Mouse (Mus musculus) hindbrain, embryonic 14.5 days (tissue): ENCODE results near the gene App. TPM values are rescaled to one million over a fixed set of nuclear protein-coding genes. Genes with fewer than 3 reads are reported as not detected.

ENCODE experiments used
- ATAC-seq: fragments of 200-750 bp; cut with Nextera tagmentation; 2 replicates; pipeline ENCODE4 v1.8.0; 2017; ENCODE audit warnings: moderate number of reproducible peaks, mild to moderate bottlenecking, moderate TSS enrichment, moderate library complexity; ENCODE audit not compliant: low FRiP score
- DNase-seq: peaks from one replicate; pipeline ENCODE4 v3.0.0-alpha.2; 2015; ENCODE audit warnings: low spot score
- H3K27ac ChIP-seq: fragments of 300-500 bp; sonication (generic); 2 replicates; pipeline ENCODE4 v1.5.1; 2014; ENCODE audit warnings: mild to moderate bottlenecking, moderate library complexity
- H3K27me3 ChIP-seq: fragments of 300-500 bp; sonication (generic); 2 replicates; pipeline ENCODE4 v1.6.1; 2014; ENCODE audit warnings: mild to moderate bottlenecking, low read length, mixed read lengths; ENCODE audit not compliant: control insufficient read depth, insufficient read depth
- H3K36me3 ChIP-seq: fragments of 300-500 bp; sonication (generic); replicated peaks from 2 replicates; pipeline ENCODE4 v1.6.1; 2014; ENCODE audit not compliant: control insufficient read depth, insufficient read depth
- H3K4me1 ChIP-seq: fragments of 300-500 bp; sonication (generic); replicated peaks from 2 replicates; pipeline ENCODE4 v1.6.1; 2014; ENCODE audit warnings: antibody characterized with exemption, low read length, mixed read lengths; ENCODE audit not compliant: control insufficient read depth, insufficient read depth
- H3K4me2 ChIP-seq: fragments of 300-500 bp; sonication (generic); replicated peaks from 2 replicates; pipeline ENCODE4 v1.6.1; 2014; ENCODE audit warnings: mild to moderate bottlenecking, moderate library complexity
- H3K4me3 ChIP-seq: fragments of 300-500 bp; sonication (generic); replicated peaks from 2 replicates; pipeline ENCODE4 v1.5.1; 2014; ENCODE audit warnings: mild to moderate bottlenecking, low read length
- H3K9ac ChIP-seq: fragments of 300-500 bp; sonication (generic); 2 replicates; pipeline ENCODE4 v1.6.1; 2014
- H3K9me3 ChIP-seq: fragments of 300-500 bp; sonication (generic); 2 replicates; pipeline ENCODE4 v1.6.1; 2016; ENCODE audit warnings: low read length; ENCODE audit not compliant: control insufficient read depth
- WGBS: fragments of 180-500 bp; shearing (Covaris S2); extraction: QIAGEN DNeasy Blood & Tissue Kit; methylation state at CpG from one replicate; pipeline ENCODE4 v1.1.7; 2014; 5-methylcytosine and 5-hydroxymethylcytosine counted together
- polyA plus RNA-seq: library from polyadenylated mRNA; unstranded; fragments of >200 nt; fragmentation: Nextera tagmentation; extraction: Ambion mirVana; gene quantifications from 2 replicates; pipeline ENCODE4 v1.2.1, GENCODE M21; 2014

The App gene
- polyA plus RNA-seq, 1 experiment from 2014 or later: 430 TPM

- DNase-seq: no peak
- 58% methylated on average over 14 of the region's 14 CpGs for WGBS
- Histone ChIP-seq H3K27me3 (no peaks in the 10 kb centered on the region), H3K36me3 (peaks cover 3% of the 10 kb centered on the region; the same call in 1 of the 2 replicates), H3K4me2 (no peak overlapping the region), H3K9me3 (no peaks in the 10 kb centered on the region), H3K27ac (peak overlapping the region; percentile 45; the same call in 1 of the 2 replicates), H3K4me3 (no peak overlapping the region), H3K9ac (no peak overlapping the region), H3K4me1 (peaks cover 79% of the 10 kb centered on the region)
- ATAC-seq: 0 out of 2 replicates have a peak, but pooled peaks have one; percentile 23
Observed at GRCm38 (mm10) chr16:85090992-85091391, 82.6 kb downstream of the App start.

GRCm38 (mm10) chr16:85088126-85088525 lies 85.4 kb downstream of the App start:
- no peak overlapping the region for H3K4me2 ChIP-seq
- peaks cover 75% of the 10 kb centered on the region for H3K4me1 ChIP-seq
- H3K27me3 ChIP-seq: no peaks in the 10 kb centered on the region
- H3K9ac ChIP-seq: no peak overlapping the region
- peaks cover 3% of the 10 kb centered on the region; the same call in 1 of the 2 replicates for H3K36me3 ChIP-seq
- H3K27ac ChIP-seq: no peak overlapping the region
- ATAC-seq (no peak), DNase-seq (no peak)
- 52% methylated on average over 10 of the region's 10 CpGs for WGBS
- H3K9me3 ChIP-seq: no peaks in the 10 kb centered on the region
- H3K4me3 ChIP-seq: no peak overlapping the region

- Histone ChIP-seq H3K27ac (no peak overlapping the region), H3K4me1 (peaks cover 57% of the 10 kb centered on the region), H3K4me2 (no peak overlapping the region), H3K9ac (no peak overlapping the region), H3K36me3 (peaks cover 17% of the 10 kb centered on the region; the same call in 1 of the 2 replicates), H3K4me3 (no peak overlapping the region), H3K9me3 (no peaks in the 10 kb centered on the region), H3K27me3 (no peaks in the 10 kb centered on the region)
- ATAC-seq (peak; percentile 13; the same call in 1 of the 2 replicates), DNase-seq (no peak)
- 83% methylated on average over 14 of the region's 14 CpGs for whole genome bisulfite sequencing
Observed at GRCm38 (mm10) chr16:85086303-85086702, 87.3 kb downstream of the App start.

GRCm38 (mm10) chr16:85085902-85086301 lies 87.7 kb downstream of the App start:
- DNase-seq (no peak), ATAC-seq (no peak)
- Histone ChIP-seq H3K4me1 (peaks cover 53% of the 10 kb centered on the region), H3K4me3 (no peak overlapping the region), H3K4me2 (no peak overlapping the region), H3K27ac (no peak overlapping the region), H3K27me3 (no peaks in the 10 kb centered on the region), H3K36me3 (peaks cover 21% of the 10 kb centered on the region; the same call in 1 of the 2 replicates), H3K9ac (no peak overlapping the region), H3K9me3 (no peaks in the 10 kb centered on the region)
- WGBS: 67% methylated on average over 6 of the region's 6 CpGs

GRCm38 (mm10) chr16:85084152-85084551 lies 89.4 kb downstream of the App start:
- Histone ChIP-seq H3K9me3 (no peaks in the 10 kb centered on the region), H3K9ac (no peak overlapping the region), H3K4me2 (no peak overlapping the region), H3K27ac (no peak overlapping the region), H3K4me1 (peaks cover 36% of the 10 kb centered on the region), H3K36me3 (peaks cover 34% of the 10 kb centered on the region), H3K27me3 (no peaks in the 10 kb centered on the region), H3K4me3 (no peak overlapping the region)
- ATAC-seq (peak; percentile 15; the same call in 1 of the 2 replicates), DNase-seq (no peak)
- 86% methylated on average over 1 of the region's 1 CpGs for WGBS

GRCm38 (mm10) chr16:85075330-85075729 lies 98.2 kb downstream of the App start:
- peaks cover 61% of the 10 kb centered on the region for H3K36me3 ChIP-seq
- no peak overlapping the region for H3K4me3 ChIP-seq
- WGBS: 91% methylated on average over 2 of the region's 2 CpGs
- DNase-seq (no peak), ATAC-seq (no peak)
- no peak overlapping the region for H3K27ac ChIP-seq
- H3K9me3 ChIP-seq: no peaks in the 10 kb centered on the region
- no peaks in the 10 kb centered on the region for H3K27me3 ChIP-seq
- no peak overlapping the region for H3K9ac ChIP-seq
- no peaks in the 10 kb centered on the region for H3K4me1 ChIP-seq
- H3K4me2 ChIP-seq: no peak overlapping the region

- no peaks in the 10 kb centered on the region for H3K27me3 ChIP-seq
- H3K4me3 ChIP-seq: no peak overlapping the region
- H3K4me1 ChIP-seq: no peaks in the 10 kb centered on the region
- no peak overlapping the region for H3K27ac ChIP-seq
- peaks cover 56% of the 10 kb centered on the region for H3K36me3 ChIP-seq
- no peaks in the 10 kb centered on the region for H3K9me3 ChIP-seq
- H3K9ac ChIP-seq: no peak overlapping the region
- ATAC-seq (no peak), DNase-seq (no peak)
- 81% methylated on average over 6 of the region's 6 CpGs for WGBS
- no peak overlapping the region for H3K4me2 ChIP-seq
Observed at GRCm38 (mm10) chr16:85074889-85075288, 98.7 kb downstream of the App start.

GRCm38 (mm10) chr16:85072624-85073023 lies 100.9 kb downstream of the App start:
- Histone ChIP-seq H3K4me1 (no peaks in the 10 kb centered on the region), H3K9me3 (no peaks in the 10 kb centered on the region), H3K27me3 (no peaks in the 10 kb centered on the region), H3K4me2 (no peak overlapping the region), H3K27ac (no peak overlapping the region), H3K36me3 (peaks cover 34% of the 10 kb centered on the region), H3K9ac (no peak overlapping the region), H3K4me3 (no peak overlapping the region)
- no peak for DNase-seq
- 45% methylated on average over 12 of the region's 12 CpGs for WGBS
- ATAC-seq: no peak

GRCm38 (mm10) chr16:85071791-85072190 lies 101.8 kb downstream of the App start:
- H3K4me2 ChIP-seq: no peak overlapping the region
- H3K4me1 ChIP-seq: no peaks in the 10 kb centered on the region
- no peak overlapping the region for H3K27ac ChIP-seq
- H3K9me3 ChIP-seq: no peaks in the 10 kb centered on the region
- no peaks in the 10 kb centered on the region for H3K27me3 ChIP-seq
- no peak for DNase-seq
- WGBS: 97% methylated on average over 12 of the region's 12 CpGs
- no peak for ATAC-seq
- H3K9ac ChIP-seq: no peak overlapping the region
- H3K36me3 ChIP-seq: peaks cover 26% of the 10 kb centered on the region
- no peak overlapping the region for H3K4me3 ChIP-seq

GRCm38 (mm10) chr16:85071248-85071647 lies 102.3 kb downstream of the App start:
- no peak for ATAC-seq
- WGBS: 93% methylated on average over 1 of the region's 1 CpGs
- DNase-seq: no peak
- no peak overlapping the region for H3K27ac ChIP-seq
- no peaks in the 10 kb centered on the region for H3K4me1 ChIP-seq
- H3K9ac ChIP-seq: no peak overlapping the region
- no peak overlapping the region for H3K4me2 ChIP-seq
- H3K27me3 ChIP-seq: no peaks in the 10 kb centered on the region
- peaks cover 20% of the 10 kb centered on the region for H3K36me3 ChIP-seq
- no peak overlapping the region for H3K4me3 ChIP-seq
- no peaks in the 10 kb centered on the region for H3K9me3 ChIP-seq
